Mouse (Mus musculus) testis, postnatal 14 days (tissue): ENCODE results near the gene Slu7.

Experiments used
- DNase-seq: peaks from one replicate; pipeline ENCODE4 v3.0.0; 2021; ENCODE audit warnings: low spot score

Slu7 gene

DNA sequence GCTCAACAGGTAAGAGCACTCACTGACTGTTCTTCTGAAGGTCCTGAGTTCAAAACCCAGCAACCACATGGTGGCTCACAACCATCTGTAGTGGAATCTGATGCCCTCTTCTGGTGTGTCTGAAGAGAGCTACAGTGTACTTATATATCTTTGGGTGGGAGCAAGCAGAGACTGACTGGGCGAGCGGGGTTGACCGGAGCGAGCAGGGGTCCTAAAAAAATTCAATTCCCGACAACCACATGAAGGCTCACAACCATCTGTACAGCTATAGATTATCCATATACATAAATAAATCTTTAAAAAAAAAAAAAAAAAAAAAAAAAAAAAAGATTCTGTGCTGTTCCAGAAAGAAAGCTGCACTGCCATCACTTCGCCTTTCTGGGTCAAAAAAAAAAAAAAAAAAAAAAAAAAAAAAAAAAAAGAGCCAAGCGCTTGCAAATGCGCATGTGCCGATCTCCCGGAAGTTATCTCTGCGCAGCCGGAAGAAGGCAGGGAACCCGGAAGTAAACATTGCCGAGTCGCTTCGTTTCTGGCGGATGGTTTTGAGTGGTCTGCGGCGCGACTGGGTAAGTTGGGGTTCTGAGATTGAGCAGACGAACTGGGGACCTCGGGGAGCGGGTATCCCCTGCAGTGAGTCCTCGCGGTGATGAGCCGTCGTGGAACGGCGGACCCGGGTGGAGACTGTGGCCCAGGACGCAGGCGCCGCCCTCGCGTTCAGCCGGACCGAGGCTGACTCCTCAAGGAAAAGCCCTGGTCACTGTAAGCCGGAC lies at the start of gene Slu7:
Gene Slu7 (plus strand): TSS at position 491 of the 770 bp plus-strand sequence.
- peak; percentile 82 for DNase-seq

DNA sequence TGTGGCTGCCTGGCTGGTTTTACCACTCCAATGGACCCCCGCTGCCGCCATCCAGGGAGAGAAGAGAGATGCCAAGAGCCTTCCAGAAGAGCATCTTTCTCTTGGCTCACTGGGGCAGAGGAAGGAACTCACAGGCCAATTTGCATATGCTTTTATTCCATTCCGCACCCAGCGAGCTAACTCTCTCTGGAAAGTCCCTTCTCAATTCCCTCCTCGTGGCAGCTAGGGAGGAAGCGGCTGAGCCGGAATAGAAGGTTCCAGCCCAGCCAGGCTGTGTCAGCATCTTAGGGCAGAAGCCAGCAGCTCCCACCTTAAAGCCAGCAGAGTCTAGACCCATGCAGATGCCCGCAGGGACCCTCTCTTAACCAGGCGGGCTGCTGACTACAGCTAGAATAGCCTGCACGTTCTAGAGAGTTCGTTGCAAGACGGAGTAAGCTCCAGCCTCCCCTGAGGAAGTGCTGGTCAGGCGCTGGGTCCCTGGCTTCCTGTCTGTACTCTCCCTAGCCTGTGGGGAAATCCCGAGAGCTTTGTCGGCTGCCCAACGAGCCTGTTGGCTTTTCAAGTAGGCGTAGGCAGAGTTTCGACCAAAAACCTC lies 48.4 kb upstream of the Slu7 start:
- peak; percentile 14 for DNase-seq

DNA sequence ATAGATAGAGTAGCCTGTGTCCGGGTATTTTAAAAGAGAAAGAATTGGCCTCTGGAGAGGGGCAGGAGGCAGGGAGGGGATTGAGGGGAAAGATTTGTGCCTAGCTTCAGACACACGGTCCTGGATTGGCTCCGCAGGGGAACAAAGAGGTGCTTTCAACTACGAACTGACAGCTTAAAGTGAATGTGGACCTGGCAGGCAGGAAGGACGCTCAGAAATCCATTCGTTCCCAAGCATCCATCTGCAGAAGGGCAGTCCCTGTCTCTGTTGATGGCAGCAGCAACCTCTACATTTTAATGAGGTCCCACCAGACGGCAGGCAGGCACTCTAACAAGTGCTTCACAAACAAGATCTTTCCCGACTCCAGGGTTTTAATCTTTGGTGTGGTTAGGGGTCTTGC lies 47.8 kb upstream of the Slu7 start:
- no peak for DNase-seq

DNA sequence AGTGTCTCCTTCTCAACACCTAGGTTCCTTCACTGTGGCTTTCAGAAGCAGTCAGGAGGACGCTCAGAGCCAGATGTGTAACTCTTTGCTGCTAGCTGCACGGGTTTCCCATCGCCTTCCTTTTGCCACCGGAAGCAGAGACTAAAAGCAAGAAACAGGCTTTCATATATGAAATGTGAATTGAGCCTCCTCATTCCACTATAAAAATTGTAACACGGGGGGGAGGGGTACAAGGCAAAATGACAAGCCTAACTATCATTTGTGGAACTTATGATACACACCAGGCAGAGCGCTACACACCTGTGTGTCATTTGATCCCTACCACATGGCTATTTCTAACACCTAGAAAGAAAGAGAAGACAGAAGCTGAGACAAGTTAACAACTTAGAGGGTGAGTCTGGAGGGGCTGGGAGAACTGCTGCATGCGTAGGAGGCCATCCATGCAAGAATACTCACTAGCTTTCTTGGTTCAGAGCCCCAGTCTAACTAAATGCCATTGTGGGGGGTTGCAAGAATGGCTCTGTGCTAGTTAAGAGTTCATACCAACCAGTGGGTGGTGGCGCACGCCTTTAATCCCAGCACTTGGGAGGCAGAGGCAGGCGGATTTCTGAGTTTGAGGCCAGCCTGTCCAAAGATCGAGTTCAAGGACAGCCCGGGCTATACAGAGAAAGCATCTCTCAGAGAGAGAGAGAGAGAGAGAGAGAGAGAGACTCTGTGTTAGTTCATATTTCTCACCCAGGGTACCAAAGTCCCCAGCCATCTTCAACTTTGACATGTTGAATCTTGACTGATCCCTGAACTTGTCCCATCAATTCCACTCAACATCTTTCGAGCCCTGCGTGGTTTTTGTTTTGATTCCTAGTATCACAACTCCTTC lies 46.3 kb upstream of the Slu7 start:
- no peak for DNase-seq

DNA sequence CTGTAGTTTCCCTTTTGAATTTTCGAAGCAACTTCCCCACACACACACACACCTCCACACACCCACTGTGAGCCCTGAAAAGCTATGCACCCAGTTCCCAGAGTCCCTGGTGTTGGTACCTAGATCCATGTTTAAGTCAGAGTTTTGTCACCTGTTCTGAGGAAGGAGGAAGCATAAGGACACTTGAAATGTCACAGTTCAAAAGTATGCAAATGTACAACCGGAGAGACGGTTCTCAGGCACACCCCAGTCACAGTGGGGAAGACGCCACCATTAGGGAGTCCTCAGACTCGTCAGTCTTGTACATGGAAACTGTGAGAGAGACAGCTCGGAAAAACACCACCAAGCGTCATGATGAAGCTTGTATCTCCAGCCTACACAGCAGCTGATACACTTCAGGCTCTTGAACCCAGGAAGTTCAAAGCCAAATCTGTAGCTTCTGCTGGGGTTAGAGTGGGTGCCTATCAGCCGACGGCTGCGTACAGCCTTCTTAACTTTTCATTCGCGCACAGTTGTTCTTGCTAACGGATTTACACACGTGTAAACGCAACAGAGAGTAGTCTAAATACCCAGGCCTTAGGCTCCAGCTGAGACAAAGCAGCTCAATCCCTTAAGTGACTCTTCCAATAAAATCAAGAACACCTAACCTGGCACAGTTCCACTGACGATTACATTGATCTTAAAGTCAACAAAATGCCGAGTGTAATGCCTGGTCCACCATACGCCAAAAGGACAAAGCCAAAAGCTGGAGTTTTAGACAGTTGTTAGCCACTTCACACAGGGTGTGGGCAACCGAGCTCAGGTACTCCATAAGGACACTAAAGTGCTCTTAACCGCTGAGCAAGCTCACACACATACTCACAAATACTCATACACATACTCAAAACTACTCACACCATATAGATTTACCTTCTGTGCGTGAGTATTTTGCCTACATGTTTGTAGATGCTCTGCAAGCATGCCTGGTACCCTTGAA lies 45.1 kb upstream of the Slu7 start:
- DNase-seq: no peak

DNA sequence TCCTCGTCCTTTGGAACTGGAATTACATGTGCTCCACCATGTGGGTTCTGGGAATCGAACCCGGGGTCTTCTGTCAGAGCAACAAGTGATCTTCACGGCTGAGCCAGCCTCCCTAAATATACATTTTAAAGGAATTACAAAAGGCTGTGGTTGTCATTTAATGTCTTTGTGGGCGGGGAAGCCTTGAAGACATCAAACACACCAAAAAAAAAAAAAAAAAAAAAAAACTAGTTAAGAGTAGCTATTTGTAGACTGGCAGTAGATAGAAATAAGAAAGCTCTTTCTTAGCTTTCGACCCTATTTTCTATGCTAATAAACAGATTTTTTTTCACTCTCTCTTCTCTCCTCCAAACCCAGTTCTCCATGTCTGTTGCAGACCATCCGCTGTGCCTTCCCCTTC lies 44.4 kb upstream of the Slu7 start:
- no peak for DNase-seq

DNA sequence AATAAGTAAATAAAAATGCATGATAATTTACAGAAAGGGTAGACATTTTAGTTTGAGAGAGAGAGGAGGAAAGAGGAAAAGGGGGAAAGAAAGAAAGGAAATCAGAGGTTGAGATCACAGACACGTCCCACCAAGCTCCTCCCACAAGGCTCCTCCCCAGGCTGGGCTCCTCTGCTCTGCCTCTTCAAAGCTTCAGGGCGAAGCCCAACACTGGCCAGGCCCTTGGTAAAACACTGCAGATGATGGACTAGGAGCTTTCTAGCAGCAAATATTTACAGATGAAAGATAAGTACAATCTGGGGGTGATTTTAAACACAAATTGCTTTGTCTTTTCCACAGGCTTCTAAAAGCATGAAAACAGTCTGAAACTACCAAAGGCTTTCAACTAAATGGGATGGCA lies 40.8 kb upstream of the Slu7 start:
- no peak for DNase-seq

DNA sequence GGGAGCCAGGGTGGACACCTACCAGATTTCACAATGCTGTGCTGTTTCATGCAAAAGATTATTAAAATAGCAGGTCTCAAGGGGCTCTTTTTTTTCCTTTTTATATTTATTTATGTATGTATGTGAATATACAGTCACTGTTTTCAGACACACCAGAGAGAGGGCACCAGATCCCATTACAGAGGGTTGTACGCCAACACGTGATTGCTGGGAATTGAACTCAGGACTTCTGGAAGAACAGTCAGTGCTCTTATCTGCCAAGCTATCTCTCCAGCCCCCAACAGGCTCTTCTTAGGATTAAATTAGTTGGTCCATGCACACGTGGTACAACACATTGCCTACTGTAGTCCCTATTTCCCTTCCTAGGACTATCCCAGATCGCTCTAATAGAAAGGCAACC lies 40.2 kb upstream of the Slu7 start:
- DNase-seq: no peak

DNA sequence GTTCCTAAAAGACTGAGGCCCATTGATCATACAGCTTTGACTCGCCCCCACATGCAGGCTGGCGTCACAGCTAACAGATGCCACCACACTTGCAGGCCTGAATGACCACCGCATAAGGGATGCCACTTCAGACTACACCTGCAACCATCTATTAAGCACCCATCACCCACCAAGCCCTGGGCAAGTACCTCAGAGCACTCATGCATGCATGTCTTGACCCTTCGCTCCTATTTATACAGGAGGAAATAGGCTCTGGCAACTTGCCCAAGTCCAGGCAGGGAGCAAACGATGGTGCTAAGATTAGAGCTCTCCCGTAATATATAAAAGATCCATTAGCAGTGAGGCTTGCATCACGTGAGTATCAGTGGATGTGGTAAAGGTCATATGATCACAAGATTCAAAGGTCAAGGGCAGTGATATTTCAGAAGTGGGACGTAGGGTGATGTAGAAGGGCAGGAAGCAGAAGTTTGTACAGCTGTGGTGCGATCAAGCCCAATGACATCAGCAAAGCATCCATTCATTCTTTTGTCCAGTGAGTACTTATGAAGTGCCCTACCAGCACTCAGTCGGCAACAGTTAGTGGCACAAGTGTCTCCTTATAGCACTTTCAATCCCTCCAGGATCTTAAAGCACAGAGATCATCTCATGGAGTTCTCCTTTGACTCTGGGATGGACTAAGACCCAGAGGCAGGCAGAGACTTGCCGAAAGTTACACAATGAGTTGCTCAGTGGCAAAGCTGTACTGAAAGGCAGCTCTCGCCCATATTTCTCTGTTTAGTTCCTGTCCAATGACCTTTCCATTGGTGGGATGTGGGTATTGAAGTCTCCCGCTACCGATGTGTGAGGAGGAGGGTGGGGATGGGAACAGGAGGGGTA lies 38.2 kb upstream of the Slu7 start:
- DNase-seq: no peak

DNA sequence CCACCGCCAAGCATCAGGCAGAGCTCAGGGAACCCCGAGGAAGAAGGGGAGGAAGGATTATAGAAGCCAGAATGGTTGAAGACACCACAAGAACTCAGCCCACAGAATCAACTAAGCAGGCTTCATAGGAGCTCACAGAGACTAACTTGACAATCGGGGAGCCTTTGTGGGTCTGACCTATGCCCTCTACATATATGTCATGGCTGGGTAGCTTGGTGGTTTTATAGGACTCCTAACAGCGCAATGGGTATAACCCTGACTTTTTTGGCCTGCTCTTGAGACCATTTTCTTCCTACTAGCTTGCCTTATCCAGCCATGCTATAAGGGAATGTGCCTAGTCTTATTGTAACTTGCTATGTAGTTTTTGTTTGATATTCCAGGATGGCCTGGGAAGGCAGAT lies 37.3 kb upstream of the Slu7 start:
- DNase-seq: no peak

DNA sequence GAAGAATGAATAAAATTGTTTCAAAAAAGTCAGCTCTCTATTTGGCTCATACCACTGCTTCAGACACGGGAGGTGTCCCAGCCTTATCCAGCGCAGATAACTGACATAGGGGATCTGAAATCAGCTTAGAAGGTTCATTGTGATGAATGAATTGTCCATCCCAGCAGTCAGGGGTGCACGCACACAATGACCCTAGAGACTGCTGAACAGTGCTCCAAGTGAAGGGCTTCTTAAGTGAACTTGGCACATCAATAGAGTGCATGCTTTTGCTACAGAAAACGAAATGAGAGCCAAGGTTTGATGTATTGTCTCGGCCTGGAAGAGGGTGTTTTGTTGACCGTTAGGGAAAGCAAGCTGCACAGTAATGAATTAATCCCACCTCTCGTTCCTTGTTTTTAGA lies 36.9 kb upstream of the Slu7 start:
- no peak for DNase-seq

DNA sequence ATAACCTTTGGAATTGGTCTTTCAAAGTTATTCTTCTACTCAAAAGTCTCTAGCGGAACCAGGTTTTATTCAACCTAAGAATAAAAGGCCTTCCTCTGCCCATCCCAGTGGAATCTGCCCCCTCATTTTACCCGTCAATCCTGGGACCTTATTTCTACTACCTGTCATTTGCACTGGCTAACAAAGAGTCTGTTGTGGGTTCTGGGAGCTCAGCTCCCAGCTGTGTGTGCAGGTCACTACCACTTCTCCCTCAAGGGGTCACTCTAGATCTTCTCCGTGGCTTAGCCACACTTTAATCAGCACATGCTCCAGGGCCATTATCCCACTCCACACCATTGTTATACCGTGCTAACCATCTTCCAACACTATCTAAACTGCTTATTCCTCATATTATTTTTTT lies 34.2 kb upstream of the Slu7 start:
- no peak for DNase-seq

DNA sequence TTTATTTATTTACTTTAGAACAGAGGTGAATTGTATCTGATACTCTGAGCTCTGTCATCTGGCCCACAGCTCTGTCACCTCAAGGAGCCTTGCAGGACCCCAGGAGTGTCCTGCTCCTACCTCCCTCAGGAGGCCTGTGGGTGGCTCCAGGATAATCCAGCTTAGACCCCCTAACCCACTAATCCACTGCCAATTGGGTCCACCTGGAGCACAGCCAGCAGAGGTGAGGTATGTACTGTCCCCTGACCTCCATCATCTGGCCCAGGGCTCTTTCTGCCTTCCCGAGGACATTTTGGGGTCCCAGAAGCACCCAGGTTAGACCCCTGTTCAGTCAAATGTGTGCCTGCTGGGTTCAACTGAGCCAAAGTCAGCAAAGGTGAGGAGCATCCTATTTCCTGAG lies 33.4 kb upstream of the Slu7 start:
- DNase-seq: no peak

DNA sequence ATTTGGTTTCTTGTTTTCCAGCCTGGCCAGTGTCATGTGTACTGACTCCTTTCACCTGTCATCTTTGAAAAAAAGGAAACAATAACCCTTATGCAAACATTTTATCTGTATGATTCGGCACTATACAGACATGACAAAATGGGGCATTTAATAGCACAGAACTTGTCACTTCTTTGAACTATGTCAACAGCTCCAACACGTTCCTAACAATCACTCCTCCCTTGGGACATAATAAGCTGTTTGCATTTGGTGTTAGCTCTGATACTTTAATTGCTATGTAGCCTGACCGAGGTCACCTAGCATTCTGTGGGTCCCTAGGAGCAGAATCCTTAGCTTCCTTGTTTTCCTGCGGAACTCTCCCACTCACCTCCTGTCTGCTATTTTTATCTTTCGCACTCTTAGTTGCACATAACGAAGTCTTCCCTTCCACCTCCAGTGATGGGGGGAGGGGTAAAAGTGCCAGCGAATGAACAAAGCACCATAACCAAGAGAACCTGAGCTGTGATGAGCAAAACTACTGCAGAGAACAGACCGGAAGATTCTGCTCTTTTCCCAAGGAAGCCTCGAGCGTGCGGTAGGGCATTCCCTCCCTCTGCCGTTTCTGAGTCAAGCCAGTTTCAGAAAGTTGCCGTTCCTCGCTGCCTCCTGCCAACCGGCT lies 29.3 kb upstream of the Slu7 start:
- DNase-seq: no peak

DNA sequence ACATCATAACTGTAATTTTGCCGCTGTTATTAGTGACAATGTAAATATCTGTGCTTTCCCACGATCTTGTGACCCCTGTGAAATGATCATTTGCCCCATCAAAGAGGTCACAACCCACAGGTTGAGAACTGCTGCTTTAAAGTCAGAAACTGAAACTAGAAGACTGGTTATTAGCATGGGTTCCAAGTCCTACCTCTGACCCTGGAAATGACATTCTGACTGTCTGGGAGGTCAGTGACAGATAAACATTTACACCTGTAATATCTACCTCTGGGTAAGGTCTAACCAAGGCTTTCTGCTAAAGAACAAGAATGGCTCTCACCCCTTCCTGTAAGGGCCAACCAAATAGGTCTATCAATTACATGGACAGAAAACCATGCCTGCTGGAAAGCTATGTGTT lies 24.7 kb upstream of the Slu7 start:
- DNase-seq: no peak

DNA sequence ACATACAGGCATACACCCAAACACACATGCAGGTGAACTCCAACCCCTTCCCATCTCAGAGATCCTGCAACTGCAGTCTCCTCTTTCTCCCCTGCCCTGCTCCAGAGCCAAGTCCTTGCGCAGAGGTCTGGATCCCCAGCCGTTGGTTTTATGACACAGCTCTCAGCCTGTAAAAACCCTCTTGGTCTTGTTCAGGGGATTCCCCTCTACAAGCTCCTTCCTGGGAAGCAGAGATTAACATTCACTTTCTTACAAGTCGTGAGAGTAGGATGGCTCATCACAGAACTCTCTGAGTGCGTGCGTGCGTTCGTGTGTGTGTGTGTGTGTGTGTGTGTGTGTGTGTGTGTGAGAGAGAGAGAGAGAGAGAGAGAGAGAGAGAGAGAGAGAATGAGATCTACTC lies 23.3 kb upstream of the Slu7 start:
- no peak for DNase-seq

DNA sequence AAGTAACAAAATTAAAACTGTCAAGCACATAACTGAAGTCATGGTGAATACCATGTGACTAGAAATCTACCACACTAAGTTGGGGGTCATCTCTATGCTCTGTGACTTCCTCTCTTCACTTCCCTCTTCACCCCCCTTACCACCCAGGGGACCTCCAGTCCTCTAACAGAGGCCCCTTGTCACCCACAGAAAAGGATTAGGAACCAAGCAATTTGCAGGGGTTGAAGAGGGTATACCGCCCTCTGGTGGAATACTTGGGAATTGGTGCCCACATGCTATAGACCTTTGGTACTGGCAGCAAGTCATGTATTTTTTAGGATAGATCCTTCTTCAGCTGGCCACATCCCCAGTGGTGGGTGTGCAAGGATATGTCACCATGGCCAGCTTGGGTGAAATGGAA lies 22.1 kb upstream of the Slu7 start:
- peak; percentile 47 for DNase-seq

DNA sequence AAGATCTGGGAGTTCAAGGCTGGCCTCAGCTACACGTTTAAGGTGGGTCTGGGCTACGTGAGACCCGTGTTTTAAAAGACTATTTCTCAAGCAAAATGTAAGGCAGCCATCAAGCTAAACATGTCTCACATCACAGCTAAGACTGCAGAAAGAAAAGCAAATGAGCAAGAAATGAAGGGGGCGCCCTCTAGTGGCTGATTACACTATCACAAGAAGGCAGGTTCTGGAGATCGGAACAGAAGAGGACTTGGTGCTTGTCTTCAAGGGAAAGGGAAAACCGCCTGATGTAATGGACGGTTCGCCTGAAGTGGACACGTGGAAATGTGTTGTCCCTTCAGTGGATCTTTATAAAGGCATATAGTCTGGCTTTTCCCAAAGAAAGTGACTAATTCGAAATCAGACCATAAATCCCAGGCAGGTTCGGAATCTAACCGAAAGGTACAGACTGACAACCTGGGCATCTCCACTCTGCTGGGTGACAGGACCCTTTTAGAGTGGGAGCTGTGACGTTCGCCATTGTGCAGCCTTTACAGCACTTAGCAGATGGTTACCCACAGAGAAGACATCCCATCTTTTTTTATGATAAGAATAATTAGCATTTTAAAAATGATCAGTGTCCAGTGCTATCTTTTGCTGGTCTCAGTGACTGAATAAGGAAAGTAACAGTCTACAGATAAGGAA lies 20.6 kb upstream of the Slu7 start:
- peak; percentile 68 for DNase-seq

DNA sequence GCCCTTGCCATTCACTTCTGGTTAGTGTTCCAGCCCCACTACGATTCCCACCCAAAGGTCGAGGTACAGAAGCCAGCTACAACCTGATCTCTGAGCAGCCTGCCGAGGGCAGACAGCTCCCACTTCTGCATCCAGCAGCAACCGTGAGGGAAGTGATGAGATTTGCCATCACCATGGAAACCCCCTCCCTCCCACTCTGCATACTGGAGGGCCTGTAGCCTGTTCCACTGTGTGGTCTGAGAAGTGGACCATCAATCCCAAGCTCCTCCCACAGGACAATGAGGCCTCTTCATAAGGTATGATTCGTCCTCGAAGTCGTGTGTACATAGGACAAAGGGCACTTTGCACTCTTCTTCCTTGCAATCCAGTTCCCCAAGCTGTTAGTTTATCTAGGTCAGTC lies 16.3 kb upstream of the Slu7 start:
- no peak for DNase-seq

DNA sequence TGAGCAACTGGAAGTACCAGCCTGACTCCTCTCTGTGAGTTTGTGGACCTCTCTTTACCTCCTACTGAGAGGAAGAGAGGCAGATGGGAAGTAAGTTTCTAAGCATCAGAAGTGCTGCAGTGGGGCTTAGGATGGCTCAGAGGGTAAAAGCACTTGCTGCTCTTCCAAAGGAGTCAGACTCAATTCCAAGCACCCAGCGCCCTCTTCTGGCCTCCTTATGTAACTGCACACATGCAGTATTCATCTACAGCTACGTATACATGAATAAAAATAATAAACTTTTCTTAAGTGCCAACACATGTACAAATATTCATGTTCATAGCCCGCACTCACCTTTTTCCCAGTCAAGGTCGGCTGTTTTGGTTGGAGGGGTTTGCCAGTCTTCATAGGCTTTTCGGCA lies 9.2 kb upstream of the Slu7 start:
- no peak for DNase-seq
